Mouse (Mus musculus) small intestine, adult 2 months (tissue): ENCODE measurements around the gene Smo.

ENCODE experiments used
- CTCF ChIP-seq: fragments of 200-500 bp; IDR thresholded peaks from 2 replicates; pipeline ENCODE4 v1.5.1; 2012; ENCODE audit warnings: low read depth, mild to moderate bottlenecking, control low read depth, inconsistent platforms, low read length, moderate library complexity, mixed read lengths; ENCODE audit not compliant: insufficient replicate concordance, insufficient read length; ENCODE audit errors: extremely low read depth
- POLR2A ChIP-seq: fragments of 200-500 bp; IDR thresholded peaks from 2 replicates; pipeline ENCODE4 v1.6.1; 2012; ENCODE audit warnings: low read depth, mild to moderate bottlenecking, control low read depth, inconsistent platforms, low read length, moderate library complexity

- no peak for TF ChIP-seq POLR2A
- TF ChIP-seq CTCF = no peak
These were observed 45.3 kb downstream of the Smo start for GRCm38 (mm10) chr6:29780571-29780970.
